Mouse (Mus musculus): ENCODE measurements around the gene H2-D1.

- TF ChIP-seq POLR2A (IDR thresholded peaks at IDR 0.05; ENCODE audit: insufficient read depth, low read depth, low read length) (no peak), EP300 (IDR thresholded peaks at IDR 0.05; ENCODE audit: insufficient read depth, low read depth, low read length) (no peak), CTCF (IDR thresholded peaks at IDR 0.05) (no peak)
Observed at GRCm38 (mm10) chr17:35269653-35270347, 7.3 kb downstream of the H2-D1 start.
